Mouse (Mus musculus) kidney, embryonic 16.5 days (tissue): ENCODE measurements around the gene Pax2. TPM values are rescaled to one million over a fixed set of nuclear protein-coding genes. Genes with fewer than 3 reads are reported as not detected.
"Not testable (repeated sequence)": the region's sequence is repeated elsewhere in the genome, so short reads cannot be mapped to it uniquely, and the experiment has no call there.

Source experiments
- ATAC-seq: fragments of 200-750 bp; cut with Nextera tagmentation; 2 replicates; pipeline ENCODE4 v1.8.0; 2017; ENCODE audit warnings: moderate TSS enrichment; ENCODE audit not compliant: low FRiP score, low TSS enrichment
- H3K27ac ChIP-seq: fragments of 300-500 bp; sonication (generic); 2 replicates; pipeline ENCODE4 v1.5.1; 2014; ENCODE audit warnings: low read length
- H3K27me3 ChIP-seq: fragments of 300-500 bp; sonication (generic); 2 replicates; pipeline ENCODE4 v1.6.1; 2014; ENCODE audit warnings: low read length, control low read depth, mixed read lengths; ENCODE audit not compliant: insufficient read depth
- H3K36me3 ChIP-seq: fragments of 300-500 bp; sonication (generic); 2 replicates; pipeline ENCODE4 v1.6.1; 2014; ENCODE audit warnings: low read length, control low read depth, mixed read lengths; ENCODE audit not compliant: insufficient read depth
- H3K4me1 ChIP-seq: fragments of 300-500 bp; sonication (generic); 2 replicates; pipeline ENCODE4 v1.6.1; 2014; ENCODE audit warnings: low read length, control low read depth, mixed read lengths; ENCODE audit not compliant: insufficient read depth
- H3K4me2 ChIP-seq: fragments of 300-500 bp; sonication (generic); replicated peaks from 2 replicates; pipeline ENCODE4 v1.6.1; 2014; ENCODE audit warnings: low read depth, low read length
- H3K4me3 ChIP-seq: fragments of 300-500 bp; sonication (generic); 2 replicates; pipeline ENCODE4 v1.5.1; 2014; ENCODE audit warnings: mild to moderate bottlenecking, low read length
- H3K9ac ChIP-seq: fragments of 300-500 bp; sonication (generic); replicated peaks from 2 replicates; pipeline ENCODE4 v1.6.1; 2014; ENCODE audit warnings: low read length
- H3K9me3 ChIP-seq: fragments of 300-500 bp; sonication (generic); 2 replicates; pipeline ENCODE4 v1.6.1; 2016; ENCODE audit warnings: low read length, control low read depth
- WGBS: fragments of 180-500 bp; shearing (Covaris S2); extraction: QIAGEN DNeasy Blood & Tissue Kit; methylation state at CpG from one replicate; pipeline ENCODE4 v1.1.7; 2014; 5-methylcytosine and 5-hydroxymethylcytosine counted together
- polyA plus RNA-seq: library from polyadenylated mRNA; unstranded; fragments of >200 nt; fragmentation: Nextera tagmentation; extraction: Ambion mirVana; gene quantifications from 2 replicates; pipeline ENCODE4 v1.2.1, GENCODE M21; 2015

The Pax2 gene
- polyA plus RNA-seq, 1 experiment from 2014 or later = 23.8 TPM

DNA sequence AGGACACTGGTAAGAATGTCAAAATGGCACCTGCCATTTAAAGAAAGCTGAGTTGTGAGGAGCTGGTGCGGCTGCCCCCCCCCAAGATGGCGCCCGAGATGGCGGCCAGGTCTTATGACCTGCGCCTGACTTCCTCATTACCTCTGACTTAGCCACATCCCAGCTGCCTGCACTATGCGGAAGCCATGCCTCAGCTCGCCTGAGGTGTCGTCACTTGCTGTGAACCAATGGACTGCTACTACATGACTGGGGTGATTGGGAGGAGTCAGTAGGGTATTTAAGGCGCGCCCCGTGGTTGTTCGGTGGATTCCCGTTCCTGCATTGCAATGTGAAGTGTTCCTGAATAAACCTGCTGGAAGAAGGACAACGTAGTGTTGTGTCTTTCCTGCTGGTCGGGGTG is 86.8 kb downstream of the Pax2 start:
- not testable (repeated sequence) for ATAC-seq
- 90% methylated on average over 15 of the region's 15 CpGs for WGBS

DNA sequence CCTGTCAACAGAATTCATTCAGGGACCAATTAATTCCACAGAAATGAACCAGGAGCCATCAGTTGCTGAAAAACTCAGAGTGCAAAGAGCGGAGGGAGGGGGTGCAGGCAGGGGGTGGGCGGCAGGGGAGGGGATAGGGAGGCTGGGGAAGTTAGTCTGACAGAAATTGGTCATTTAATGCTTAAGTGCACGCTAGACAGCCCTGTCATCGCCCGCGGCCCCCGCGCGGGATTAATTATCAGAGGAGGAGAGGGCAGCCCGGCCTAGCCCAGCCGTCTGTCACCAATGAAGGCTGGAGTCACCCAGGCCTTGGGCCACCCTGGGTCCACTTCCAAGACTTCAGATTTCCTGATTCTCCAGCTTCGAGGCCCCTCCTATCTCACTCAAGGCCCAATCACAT is 93.6 kb downstream of the Pax2 start:
- H3K4me3 ChIP-seq = no peak overlapping the region
- no peak overlapping the region for H3K4me2 ChIP-seq
- no peaks in the 10 kb centered on the region for H3K9me3 ChIP-seq
- 38% methylated on average over 12 of the region's 12 CpGs for WGBS
- peak; percentile 79; the same call in 1 of the 2 replicates for ATAC-seq
- H3K4me1 ChIP-seq = peaks cover 9% of the 10 kb centered on the region
- H3K27me3 ChIP-seq = no peaks in the 10 kb centered on the region
- H3K36me3 ChIP-seq = no peaks in the 10 kb centered on the region
- H3K9ac ChIP-seq = no peak overlapping the region
- no peak overlapping the region for H3K27ac ChIP-seq

More for the DNA sequence above, 86.8 kb downstream of the Pax2 start:
- H3K36me3 ChIP-seq, H3K4me2 ChIP-seq, H3K4me1 ChIP-seq, H3K9ac ChIP-seq, H3K27me3 ChIP-seq, H3K9me3 ChIP-seq, H3K27ac ChIP-seq, H3K4me3 ChIP-seq: not testable (repeated sequence)

DNA sequence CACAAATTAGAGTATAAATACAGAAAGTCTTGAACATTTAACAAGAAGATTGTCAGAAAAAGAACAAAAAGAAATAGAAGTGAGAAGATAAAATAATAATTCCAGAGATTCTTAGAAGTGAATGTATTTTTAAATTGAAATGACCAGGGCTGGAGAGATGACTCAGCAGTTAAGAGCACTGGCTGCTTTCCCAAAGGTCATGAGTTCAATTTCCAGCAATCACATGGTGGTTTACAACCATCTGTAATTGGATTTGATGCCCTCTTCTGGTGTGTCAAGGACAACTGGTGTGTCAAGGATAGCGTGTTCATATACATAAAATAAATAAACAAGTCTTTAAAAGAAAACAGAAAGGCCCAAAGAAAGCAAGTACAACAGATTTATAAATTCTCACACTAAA is 102.8 kb downstream of the Pax2 start:
- Histone ChIP-seq H3K9me3 (peaks cover 2% of the 10 kb centered on the region; the same call in 1 of the 2 replicates), H3K9ac (no peak overlapping the region), H3K27ac (no peak overlapping the region), H3K27me3 (no peaks in the 10 kb centered on the region; the same call in 1 of the 2 replicates), H3K4me3 (no peak overlapping the region), H3K4me2 (no peak overlapping the region), H3K36me3 (no peaks in the 10 kb centered on the region), H3K4me1 (no peaks in the 10 kb centered on the region)
- 89% methylated on average over 1 of the region's 1 CpGs for WGBS
- ATAC-seq = no peak

DNA sequence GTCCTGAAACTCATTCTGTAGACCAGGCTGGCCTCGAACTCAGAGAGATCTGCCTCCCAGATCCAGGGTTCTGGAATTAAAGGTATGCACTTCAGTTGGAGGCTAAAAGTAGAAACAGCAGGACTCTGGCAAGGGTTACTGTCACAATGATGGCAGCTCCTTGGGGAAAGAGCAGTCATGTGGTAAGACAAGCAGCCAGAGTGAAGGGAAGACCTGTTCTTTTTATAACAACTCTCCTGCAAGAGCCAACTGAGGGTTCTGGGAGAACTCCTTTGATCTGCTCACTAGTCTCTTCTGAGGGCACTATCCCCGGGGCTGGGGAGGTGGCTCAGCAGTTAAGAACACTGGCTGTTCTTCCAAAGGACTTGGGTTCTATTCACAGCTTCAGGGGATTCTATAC is 112.9 kb downstream of the Pax2 start:
- Histone ChIP-seq H3K4me3 (no peak overlapping the region), H3K4me2 (no peak overlapping the region), H3K9ac (no peak overlapping the region), H3K9me3 (no peaks in the 10 kb centered on the region), H3K27me3 (0 out of 2 replicates have a peak, but pooled peaks cover 3% of the 10 kb centered on the region), H3K36me3 (no peaks in the 10 kb centered on the region), H3K27ac (no peak overlapping the region), H3K4me1 (no peaks in the 10 kb centered on the region)
- ATAC-seq = no peak
- 42% methylated on average over 2 of the region's 2 CpGs for WGBS

DNA sequence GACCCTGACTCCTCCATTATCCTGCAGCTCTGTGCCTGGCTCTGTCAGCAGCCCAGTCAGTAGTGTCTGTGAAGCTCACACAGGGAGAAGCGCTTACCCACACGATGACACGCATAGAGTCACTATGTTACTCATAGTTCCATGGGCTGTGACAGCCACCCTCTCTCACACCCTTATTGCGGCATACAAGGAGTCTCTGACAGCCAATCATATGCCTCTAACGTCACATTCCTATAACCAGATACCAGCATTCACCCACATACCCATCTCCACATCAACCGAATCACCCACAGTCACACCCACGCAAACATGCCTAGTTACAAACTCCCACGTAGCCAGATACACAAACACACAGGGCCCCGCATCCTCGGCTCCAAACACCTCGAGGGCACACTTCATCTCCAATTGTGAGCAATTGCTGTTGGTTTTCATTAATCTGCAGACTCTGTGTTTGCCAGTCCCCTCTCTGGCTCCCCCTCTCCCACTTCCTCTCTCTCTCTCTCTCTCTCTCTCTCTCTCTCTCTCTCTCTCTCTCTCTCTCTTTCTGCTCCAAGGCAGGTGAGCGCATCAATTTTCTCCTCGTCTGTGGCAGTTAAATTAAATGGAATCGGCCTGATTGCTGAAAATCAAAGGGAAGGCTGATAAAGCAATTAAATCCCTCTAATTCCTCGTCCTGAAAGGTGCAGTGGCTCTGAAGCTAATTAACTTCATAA is 118.5 kb downstream of the Pax2 start:
- Histone ChIP-seq H3K4me1 (no peaks in the 10 kb centered on the region), H3K4me2 (no peak overlapping the region), H3K9me3 (no peaks in the 10 kb centered on the region), H3K27ac (no peak overlapping the region), H3K4me3 (no peak overlapping the region), H3K27me3 (peaks cover 3% of the 10 kb centered on the region; the same call in 1 of the 2 replicates), H3K9ac (no peak overlapping the region), H3K36me3 (no peaks in the 10 kb centered on the region)
- no peak for ATAC-seq
- WGBS = 54% methylated on average over 15 of the region's 15 CpGs

DNA sequence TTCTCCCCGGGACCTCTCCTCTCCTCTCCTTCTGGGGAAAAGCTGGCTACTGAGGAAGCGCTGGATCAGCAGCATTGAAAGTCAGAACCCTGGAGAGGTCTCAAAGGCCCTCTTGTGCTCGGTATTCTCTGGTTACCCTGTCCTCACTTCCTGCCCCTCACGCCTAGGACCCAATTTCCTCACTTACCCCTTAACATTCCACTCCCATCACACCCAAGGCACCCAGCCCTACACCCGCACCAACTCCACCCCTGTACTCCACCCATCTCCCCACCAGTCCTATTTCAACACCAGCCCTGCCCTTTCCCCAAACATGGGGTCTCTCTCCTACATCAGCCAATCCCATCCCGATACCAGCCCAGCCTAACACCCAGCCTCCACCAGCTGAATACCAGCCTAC is 119.1 kb downstream of the Pax2 start:
- Histone ChIP-seq H3K4me3 (no peak overlapping the region), H3K9me3 (no peaks in the 10 kb centered on the region), H3K36me3 (no peaks in the 10 kb centered on the region), H3K27me3 (peaks cover 2% of the 10 kb centered on the region; the same call in 1 of the 2 replicates), H3K27ac (no peak overlapping the region), H3K4me2 (no peak overlapping the region), H3K4me1 (no peaks in the 10 kb centered on the region), H3K9ac (no peak overlapping the region)
- no peak for ATAC-seq
- 29% methylated on average over 6 of the region's 6 CpGs for WGBS

DNA sequence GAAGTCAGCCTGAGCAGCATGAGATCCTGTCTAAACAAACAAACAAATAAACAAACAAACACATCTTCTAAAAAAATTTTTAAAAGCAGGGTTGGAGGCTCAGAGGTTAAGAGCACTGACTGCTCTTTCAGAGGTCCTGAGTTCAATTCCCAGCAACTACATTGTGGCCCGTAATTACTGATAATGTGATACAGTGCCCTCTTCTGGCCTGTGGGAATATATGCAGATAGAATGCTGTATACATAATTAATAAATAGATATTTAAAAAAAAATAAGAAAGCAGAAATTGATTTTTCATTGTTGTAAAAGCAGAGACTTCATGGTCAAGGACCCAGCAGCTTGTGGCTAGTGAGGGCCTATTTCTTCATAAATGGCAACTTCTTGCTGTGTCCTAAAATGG is 119.9 kb downstream of the Pax2 start:
- Histone ChIP-seq H3K4me1 (no peaks in the 10 kb centered on the region), H3K4me2 (no peak overlapping the region), H3K27ac (no peak overlapping the region), H3K36me3 (no peaks in the 10 kb centered on the region), H3K9ac (no peak overlapping the region), H3K9me3 (no peaks in the 10 kb centered on the region), H3K27me3 (no peaks in the 10 kb centered on the region; the same call in 1 of the 2 replicates), H3K4me3 (no peak overlapping the region)
- WGBS = 83% methylated on average over 1 of the region's 1 CpGs
- ATAC-seq = no peak

DNA sequence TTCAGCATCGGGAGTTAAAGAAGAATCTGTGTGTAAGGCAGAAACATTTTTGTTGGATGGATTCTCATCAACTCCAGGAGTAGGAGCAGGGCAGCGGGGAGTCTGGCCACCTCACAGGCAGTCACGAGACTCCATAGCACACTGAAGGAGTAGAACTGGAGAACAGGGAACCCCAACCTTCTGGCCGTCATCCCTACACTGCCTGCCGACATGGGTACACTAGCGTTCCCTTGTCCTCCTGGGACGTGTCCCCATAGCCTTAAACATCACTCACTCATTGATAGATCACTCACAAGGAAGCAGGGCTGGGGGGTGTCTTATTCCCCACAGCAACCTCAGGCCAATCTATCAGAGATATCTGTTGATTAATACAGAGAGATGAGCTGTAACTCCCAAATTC is 120.7 kb downstream of the Pax2 start:
- Histone ChIP-seq H3K27me3 (peaks cover 3% of the 10 kb centered on the region; the same call in 1 of the 2 replicates), H3K27ac (no peak overlapping the region), H3K4me3 (no peak overlapping the region), H3K9me3 (no peaks in the 10 kb centered on the region), H3K9ac (no peak overlapping the region), H3K4me1 (no peaks in the 10 kb centered on the region), H3K4me2 (no peak overlapping the region), H3K36me3 (no peaks in the 10 kb centered on the region)
- 87% methylated on average over 7 of the region's 7 CpGs for WGBS
- ATAC-seq = no peak

DNA sequence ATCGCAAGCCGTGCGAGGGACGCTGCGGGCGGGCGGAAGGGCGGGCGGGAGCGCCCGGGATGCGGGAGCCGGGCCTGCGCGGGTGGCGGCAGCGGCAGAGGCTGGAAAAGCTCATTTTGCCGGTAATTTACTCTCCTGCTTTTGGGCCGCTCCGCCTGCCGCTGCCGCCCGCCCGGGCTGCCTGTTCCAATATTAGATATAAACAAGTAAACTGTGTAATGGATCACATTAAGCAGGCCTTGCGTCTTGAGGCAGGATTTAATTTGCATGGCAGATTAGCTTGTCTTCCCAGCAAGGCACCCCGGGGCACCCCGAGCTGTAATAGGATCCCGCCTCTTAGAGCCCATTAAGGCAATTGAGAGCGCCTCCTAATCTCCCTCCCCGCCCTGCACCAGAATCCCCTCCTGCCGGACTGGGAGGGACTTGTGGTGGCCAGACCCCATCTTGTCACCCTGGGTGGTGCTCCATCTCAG is 126.7 kb downstream of the Pax2 start:
- H3K27ac ChIP-seq = no peak overlapping the region
- peaks cover 27% of the 10 kb centered on the region for H3K4me1 ChIP-seq
- H3K36me3 ChIP-seq = no peaks in the 10 kb centered on the region
- 0 out of 2 replicates have a peak, but pooled peaks have one; percentile 46 for ATAC-seq
- under 1% methylated on average over 31 of the region's 31 CpGs for WGBS
- peak overlapping the region; percentile 64 for H3K4me2 ChIP-seq
- H3K4me3 ChIP-seq = peak overlapping the region; percentile 42
- H3K9me3 ChIP-seq = no peaks in the 10 kb centered on the region
- H3K9ac ChIP-seq = peak overlapping the region; percentile 66
- peaks cover 3% of the 10 kb centered on the region for H3K27me3 ChIP-seq

DNA sequence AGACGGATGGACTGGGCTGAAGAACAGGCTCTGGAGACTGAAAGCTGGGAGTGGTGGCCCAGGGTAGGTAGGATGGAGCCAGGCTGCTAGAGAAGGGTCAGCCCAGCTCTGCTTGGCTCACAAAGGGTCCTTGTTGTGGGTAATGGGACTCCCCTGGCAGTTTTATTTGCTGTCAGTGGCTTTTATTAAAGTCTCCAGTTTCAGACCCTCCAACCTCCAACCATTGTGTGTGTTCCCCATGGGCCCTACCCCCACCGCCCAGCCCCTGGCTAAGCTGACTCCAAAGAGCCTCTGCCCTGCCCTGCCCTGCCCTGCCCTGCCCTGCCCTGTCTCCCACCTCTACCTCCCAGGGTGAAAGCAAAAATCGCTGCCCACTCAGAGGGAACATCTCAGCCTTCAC is 128.5 kb downstream of the Pax2 start:
- H3K4me3 ChIP-seq = no peak overlapping the region
- 10% methylated on average over 3 of the region's 3 CpGs for WGBS
- no peak overlapping the region for H3K4me2 ChIP-seq
- no peak overlapping the region for H3K27ac ChIP-seq
- peaks cover 3% of the 10 kb centered on the region for H3K27me3 ChIP-seq
- peaks cover 29% of the 10 kb centered on the region for H3K4me1 ChIP-seq
- no peaks in the 10 kb centered on the region for H3K36me3 ChIP-seq
- no peak for ATAC-seq
- H3K9me3 ChIP-seq = no peaks in the 10 kb centered on the region
- no peak overlapping the region for H3K9ac ChIP-seq
